Comparison of ENCODE assay signal across 9 mouse cellular contexts in genomic region chr11:107014597-107015309, GRCm38 (mm10). TPM values are rescaled to one million over a fixed set of nuclear protein-coding genes. Genes with fewer than 3 reads are reported as not detected.
A peak's percentile ranks its signal among the peaks of the same experiment; 100 is the strongest.
DNase-seq lines count a peak whose midpoint lies in the region; ATAC-seq and TF ChIP-seq lines count a peak whose summit lies in the region.
"Had no signal": no experiment of that assay in that cellular context is flagged by ENCODE, and none has a peak within 500 bp of the region (broad histone marks: within the 10 kb centered on the region; RNA-seq: fewer than 3 reads in every experiment).

No protein-coding gene starts in this region.

- no peaks in the 10 kb centered on the region for H3K9me3 ChIP-seq in kidney, embryonic 15.5 days (replicated peaks)
- no peaks in the 10 kb centered on the region for H3K9me3 ChIP-seq in stomach, postnatal 0 days (ENCODE audit: control insufficient read depth, low read length)
- H3K9me3 ChIP-seq in forebrain, embryonic 11.5 days (ENCODE audit: control insufficient read depth, low read length), result no peaks in the 10 kb centered on the region
- no peaks in the 10 kb centered on the region for H3K9me3 ChIP-seq in midbrain, embryonic 10.5 days (replicated peaks)

- no peak for ATAC-seq in kidney, embryonic 15.5 days (replicated peaks; ENCODE audit: low FRiP score)
- ATAC-seq in stomach, postnatal 0 days (ENCODE audit: low FRiP score, low TSS enrichment), result no peak
- ATAC-seq in forebrain, embryonic 11.5 days (replicated peaks; ENCODE audit: low FRiP score), result no peak

- H3K4me1 ChIP-seq in kidney, embryonic 15.5 days, result peaks cover 12% of the 10 kb centered on the region
- H3K4me1 ChIP-seq in stomach, postnatal 0 days (replicated peaks; ENCODE audit: control insufficient read depth, insufficient read depth), result no peaks in the 10 kb centered on the region
- no peaks in the 10 kb centered on the region for H3K4me1 ChIP-seq in forebrain, embryonic 11.5 days (replicated peaks; ENCODE audit: control insufficient read depth, insufficient read depth, low read length)
- H3K4me1 ChIP-seq in midbrain, embryonic 10.5 days, result peaks cover 19% of the 10 kb centered on the region

- 42% methylated on average over 14 of the region's 14 CpGs for WGBS in kidney, embryonic 15.5 days
- WGBS in stomach, postnatal 0 days, result 26% methylated on average over 14 of the region's 14 CpGs
- WGBS in forebrain, embryonic 11.5 days, result 47% methylated on average over 14 of the region's 14 CpGs
- 43% methylated on average over 14 of the region's 14 CpGs for WGBS in midbrain, embryonic 10.5 days

- TF ChIP-seq CTCF in stomach, postnatal 0 days (IDR thresholded peaks at IDR 0.05; ENCODE audit: low read depth), result peak; percentile 62

- no peak overlapping the region for H3K27ac ChIP-seq in kidney, embryonic 15.5 days
- H3K27ac ChIP-seq in stomach, postnatal 0 days (replicated peaks), result 0 out of 2 replicates have a peak overlapping the region, but pooled peaks have one; percentile 14
- H3K27ac ChIP-seq in forebrain, embryonic 11.5 days (ENCODE audit: low read depth, low read length), result no peak overlapping the region
- H3K27ac ChIP-seq in midbrain, embryonic 10.5 days (replicated peaks), result no peak overlapping the region

- no peak for TF ChIP-seq EP300 in stomach, postnatal 0 days (optimal IDR thresholded peaks at IDR 0.05)

- no peaks in the 10 kb centered on the region for H3K36me3 ChIP-seq in kidney, embryonic 15.5 days
- H3K36me3 ChIP-seq in stomach, postnatal 0 days (ENCODE audit: control insufficient read depth, insufficient read depth, low read length), result no peaks in the 10 kb centered on the region
- no peaks in the 10 kb centered on the region for H3K36me3 ChIP-seq in forebrain, embryonic 11.5 days (ENCODE audit: control insufficient read depth, insufficient read depth, low read length)
- no peaks in the 10 kb centered on the region for H3K36me3 ChIP-seq in midbrain, embryonic 10.5 days

- intact Hi-C loops in left cerebral cortex, postnatal 25 days (cut with DNase I), result no loop called here

- H3K4me2 ChIP-seq in kidney, embryonic 15.5 days, result peak overlapping the region; percentile 19; the same call in 1 of the 2 replicates
- H3K4me2 ChIP-seq in stomach, postnatal 0 days (replicated peaks; ENCODE audit: low read depth), result no peak overlapping the region
- no peak overlapping the region for H3K4me2 ChIP-seq in forebrain, embryonic 11.5 days (ENCODE audit: low read depth, low read length, severe bottlenecking)

- H3K4me3 ChIP-seq in kidney, embryonic 15.5 days (replicated peaks), result 0 out of 2 replicates have a peak overlapping the region, but pooled peaks have one; percentile 8
- no peak overlapping the region for H3K4me3 ChIP-seq in stomach, postnatal 0 days (ENCODE audit: low read depth, low read length)
- no peak overlapping the region for H3K4me3 ChIP-seq in forebrain, embryonic 11.5 days (ENCODE audit: low read depth, low read length)
- no peak overlapping the region for H3K4me3 ChIP-seq in midbrain, embryonic 10.5 days

- no peak for DNase-seq in kidney, adult 11 months
- DNase-seq in ZHBTc4 (ENCODE audit: low read depth, low spot score) (peak; percentile 89), liver (peak; percentile 54)
- peak; percentile 49 for DNase-seq in stomach, postnatal 0 days (ENCODE audit: low spot score)
- no peak for DNase-seq in forebrain, embryonic 11.5 days (ENCODE audit: low spot score)
- no peak for DNase-seq in left cerebral cortex, postnatal 25 days (ENCODE audit: low spot score in 2 of 2)
- no peak for DNase-seq in midbrain, embryonic 10.5 days (ENCODE audit: low spot score)
- DNase-seq: cerebellum, adult 9-11 months had no signal

- H3K9ac ChIP-seq in kidney, embryonic 15.5 days, result no peak overlapping the region
- H3K9ac ChIP-seq in stomach, postnatal 0 days (ENCODE audit: low read length), result no peak overlapping the region
- no peak overlapping the region for H3K9ac ChIP-seq in forebrain, embryonic 11.5 days (ENCODE audit: low read length)

- no peaks in the 10 kb centered on the region for H3K27me3 ChIP-seq in kidney, embryonic 15.5 days
- H3K27me3 ChIP-seq in stomach, postnatal 0 days (ENCODE audit: control insufficient read depth, insufficient read depth, low read length), result no peaks in the 10 kb centered on the region
- no peaks in the 10 kb centered on the region for H3K27me3 ChIP-seq in forebrain, embryonic 11.5 days (ENCODE audit: control insufficient read depth, insufficient read depth, low read length)
- H3K27me3 ChIP-seq in midbrain, embryonic 10.5 days (ENCODE audit: low read depth, poor library complexity, severe bottlenecking), result no peaks in the 10 kb centered on the region

RNA-seq across cellular contexts. Expression of gene 1810010H24Rik, which starts 10.7 kb away (rescaled TPM):
- 1.7 and 2.1 TPM in 2 replicates for polyA plus RNA-seq in kidney, embryonic 15.5 days (2015; fragmentation: Nextera tagmentation; extraction: Ambion mirVana)
- polyA plus RNA-seq in stomach, postnatal 0 days (2015; fragmentation: Nextera tagmentation; extraction: Ambion mirVana), result 6.3 and 6.8 TPM in 2 replicates
- 2.5 and 4.2 TPM in 2 replicates for polyA plus RNA-seq in forebrain, embryonic 11.5 days (2014; fragmentation: Nextera tagmentation; extraction: Ambion mirVana)
- 1 to 10 TPM; 2.9 to 4.6 TPM for total RNA-seq in left cerebral cortex, postnatal 25 days (2021)
- polyA plus RNA-seq in midbrain, embryonic 10.5 days (2016; fragmentation: Nextera tagmentation; extraction: Ambion mirVana), result 2.0 and 3.2 TPM in 2 replicates

RNA-seq across cellular contexts. Expression of gene Kpna2, which starts 15.4 kb away (rescaled TPM):
- 407 and 415 TPM in 2 replicates for polyA plus RNA-seq in kidney, embryonic 15.5 days (2015; fragmentation: Nextera tagmentation; extraction: Ambion mirVana)
- polyA plus RNA-seq in stomach, postnatal 0 days (2015; fragmentation: Nextera tagmentation; extraction: Ambion mirVana), result 146 and 158 TPM in 2 replicates
- polyA plus RNA-seq in forebrain, embryonic 11.5 days (2014; fragmentation: Nextera tagmentation; extraction: Ambion mirVana), result 764 and 777 TPM in 2 replicates
- total RNA-seq in left cerebral cortex, postnatal 25 days (2021), result 10 to 100 TPM; 23.7 to 29.3 TPM
- 746 and 771 TPM in 2 replicates for polyA plus RNA-seq in midbrain, embryonic 10.5 days (2016; fragmentation: Nextera tagmentation; extraction: Ambion mirVana)

Comparison
In these comparisons a context has a peak if more than half of its experiments do, and no peak if none do; other contexts are left out.
1. DNase-seq: peak in ZHBTc4 (single experiment), liver (single experiment) and stomach, postnatal 0 days (single experiment); none in kidney, adult 11 months (single experiment), forebrain, embryonic 11.5 days (single experiment), left cerebral cortex, postnatal 25 days (0 of 2) and midbrain, embryonic 10.5 days (single experiment).